Mouse (Mus musculus) C2C12 (cell line): ENCODE data around the gene Gm12184.

Experiments used
- CEBPB ChIP-seq: IDR thresholded peaks from one replicate; pipeline ENCODE4 v1.6.1; 2011; ENCODE audit warnings: low read depth, mild to moderate bottlenecking, control low read depth, moderate library complexity
- CTCF ChIP-seq: IDR thresholded peaks from one replicate; pipeline ENCODE4 v1.5.1; 2011; ENCODE audit not compliant: control insufficient read depth, insufficient read depth, insufficient read length
- MAX ChIP-seq: IDR thresholded peaks from one replicate; pipeline ENCODE4 v1.6.1; 2011; ENCODE audit warnings: mild to moderate bottlenecking, control low read depth
- MYOD1 ChIP-seq: IDR thresholded peaks from one replicate; pipeline ENCODE4 v1.6.1; 2011; ENCODE audit warnings: low read depth; ENCODE audit not compliant: control insufficient read depth, insufficient read length
- MYOG ChIP-seq: IDR thresholded peaks from one replicate; pipeline ENCODE4 v1.6.1; 2011; ENCODE audit not compliant: control insufficient read depth, insufficient read length; ENCODE audit errors: extremely low read depth
- USF1 ChIP-seq: IDR thresholded peaks from one replicate; pipeline ENCODE4 v1.6.1; 2011; ENCODE audit warnings: low read depth, mild to moderate bottlenecking, control low read depth, moderate library complexity

- TF ChIP-seq CTCF (no peak), MAX (no peak), USF1 (no peak), CEBPB (no peak), MYOG (no peak), MYOD1 (no peak)
Observed at GRCm38 (mm10) chr11:48844309-48844708, 17.9 kb upstream of the Gm12184 start.
